Mouse (Mus musculus) kidney, embryonic 15.5 days (tissue): ENCODE measurements at regions not wholly inside any gene's neighbourhood (a gene's known extent, or its start where the extent isn't known, plus 50 kb on each side); places are given as distances from the start of the nearest gene placed in this dataset.

Experiments
- ATAC-seq: fragments of 200-750 bp; cut with Nextera tagmentation; replicated peaks from 2 replicates; pipeline ENCODE4 v1.8.0; 2017; ENCODE audit warnings: moderate TSS enrichment; ENCODE audit not compliant: low FRiP score
- H3K27ac ChIP-seq: fragments of 300-500 bp; sonication (generic); 2 replicates; pipeline ENCODE4 v1.5.1; 2015; ENCODE audit warnings: mild to moderate bottlenecking, inconsistent platforms
- H3K27me3 ChIP-seq: fragments of 300-500 bp; sonication (generic); 2 replicates; pipeline ENCODE4 v1.6.1; 2015; ENCODE audit warnings: inconsistent platforms
- H3K36me3 ChIP-seq: fragments of 300-500 bp; sonication (generic); 2 replicates; pipeline ENCODE4 v1.6.1; 2015; ENCODE audit warnings: inconsistent platforms
- H3K4me1 ChIP-seq: fragments of 300-500 bp; sonication (generic); 2 replicates; pipeline ENCODE4 v1.6.1; 2015; ENCODE audit warnings: inconsistent platforms
- H3K4me2 ChIP-seq: fragments of 300-500 bp; sonication (generic); 2 replicates; pipeline ENCODE4 v1.6.1; 2015; ENCODE audit warnings: moderate library complexity, mild to moderate bottlenecking, inconsistent platforms
- H3K4me3 ChIP-seq: fragments of 300-500 bp; sonication (generic); replicated peaks from 2 replicates; pipeline ENCODE4 v1.5.1; 2015; ENCODE audit warnings: mild to moderate bottlenecking, inconsistent platforms
- H3K9ac ChIP-seq: fragments of 300-500 bp; sonication (generic); 2 replicates; pipeline ENCODE4 v1.6.1; 2015; ENCODE audit warnings: mild to moderate bottlenecking, inconsistent platforms
- H3K9me3 ChIP-seq: fragments of 300-500 bp; sonication (generic); replicated peaks from 2 replicates; pipeline ENCODE4 v1.6.1; 2016; ENCODE audit warnings: inconsistent platforms
- WGBS: fragments of 180-500 bp; shearing (Covaris S2); methylation state at CpG from one replicate; pipeline ENCODE4 v1.1.7; 2015; ENCODE audit warnings: mixed read lengths; 5-methylcytosine and 5-hydroxymethylcytosine counted together

GRCm38 (mm10) chr2:34111286-34111685, 223.5 kb upstream of the Mvb12b start:
- Histone ChIP-seq H3K4me2 (no peak overlapping the region), H3K9me3 (no peaks in the 10 kb centered on the region), H3K4me1 (peaks cover 25% of the 10 kb centered on the region), H3K27ac (no peak overlapping the region), H3K9ac (no peak overlapping the region), H3K36me3 (no peaks in the 10 kb centered on the region), H3K4me3 (no peak overlapping the region), H3K27me3 (peaks cover 30% of the 10 kb centered on the region; the same call in 1 of the 2 replicates)
- 78% methylated on average over 3 of the region's 3 CpGs for WGBS
- no peak for ATAC-seq

GRCm38 (mm10) chr2:34110582-34110981, 222.8 kb upstream of the Mvb12b start:
- peaks cover 30% of the 10 kb centered on the region; the same call in 1 of the 2 replicates for H3K27me3 ChIP-seq
- no peak for ATAC-seq
- H3K27ac ChIP-seq, result no peak overlapping the region
- no peak overlapping the region for H3K4me3 ChIP-seq
- no peak overlapping the region for H3K4me2 ChIP-seq
- no peaks in the 10 kb centered on the region for H3K9me3 ChIP-seq
- no peaks in the 10 kb centered on the region for H3K36me3 ChIP-seq
- H3K9ac ChIP-seq, result no peak overlapping the region
- H3K4me1 ChIP-seq, result peaks cover 32% of the 10 kb centered on the region
- 83% methylated on average over 17 of the region's 17 CpGs for WGBS

DNA sequence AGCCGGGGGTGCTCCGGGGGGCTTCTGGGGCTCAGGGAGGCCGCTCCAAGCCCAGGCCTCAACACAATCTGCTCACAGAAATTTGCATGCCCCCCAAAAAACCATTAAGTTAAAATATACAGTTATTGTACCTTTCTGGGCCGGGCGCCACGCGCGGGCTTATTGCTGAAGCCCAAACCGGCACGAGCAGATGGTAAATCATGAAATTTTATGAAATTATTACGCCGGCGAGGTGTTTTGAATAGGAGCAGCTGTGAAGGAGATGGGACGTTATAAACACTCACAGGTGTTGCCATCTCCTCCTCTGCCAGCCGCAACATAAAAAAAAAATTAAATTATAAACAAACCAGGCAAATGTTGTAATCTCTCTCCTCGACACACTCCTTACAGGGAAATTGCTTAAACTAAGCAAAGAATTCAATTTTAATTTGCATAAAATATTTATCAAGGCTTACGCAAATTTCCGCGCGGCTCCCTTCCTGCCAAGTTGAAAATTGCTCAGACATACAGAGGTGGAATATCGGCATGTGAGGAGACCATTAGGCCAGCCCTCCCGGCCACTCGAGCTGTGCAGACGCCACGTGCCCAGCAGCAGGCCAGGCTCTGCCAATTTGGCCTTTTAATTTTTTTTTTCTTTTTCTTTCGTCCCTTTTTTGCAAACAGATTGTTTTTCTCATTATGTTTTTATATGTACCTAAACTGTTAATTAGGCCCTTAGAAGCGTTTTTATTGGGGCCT, 220.0 kb upstream of the Mvb12b start:
- Histone ChIP-seq H3K9me3 (no peaks in the 10 kb centered on the region), H3K27ac (no peak overlapping the region), H3K27me3 (peaks cover 32% of the 10 kb centered on the region; the same call in 1 of the 2 replicates), H3K9ac (no peak overlapping the region), H3K4me3 (no peak overlapping the region), H3K4me2 (no peak overlapping the region), H3K36me3 (no peaks in the 10 kb centered on the region), H3K4me1 (peaks cover 22% of the 10 kb centered on the region)
- no peak for ATAC-seq
- WGBS, result 62% methylated on average over 27 of the region's 27 CpGs

GRCm38 (mm10) chr2:34106837-34107565, 219.3 kb upstream of the Mvb12b start:
- Histone ChIP-seq H3K4me1 (peaks cover 22% of the 10 kb centered on the region), H3K4me2 (peak overlapping the region; percentile 51), H3K27me3 (peaks cover 32% of the 10 kb centered on the region; the same call in 1 of the 2 replicates), H3K36me3 (no peaks in the 10 kb centered on the region), H3K9ac (no peak overlapping the region), H3K9me3 (no peaks in the 10 kb centered on the region), H3K4me3 (peak overlapping the region; percentile 20), H3K27ac (no peak overlapping the region)
- 0 out of 2 replicates have a peak, but pooled peaks have one; percentile 12 for ATAC-seq
- WGBS, result 20% methylated on average over 15 of the region's 15 CpGs

DNA sequence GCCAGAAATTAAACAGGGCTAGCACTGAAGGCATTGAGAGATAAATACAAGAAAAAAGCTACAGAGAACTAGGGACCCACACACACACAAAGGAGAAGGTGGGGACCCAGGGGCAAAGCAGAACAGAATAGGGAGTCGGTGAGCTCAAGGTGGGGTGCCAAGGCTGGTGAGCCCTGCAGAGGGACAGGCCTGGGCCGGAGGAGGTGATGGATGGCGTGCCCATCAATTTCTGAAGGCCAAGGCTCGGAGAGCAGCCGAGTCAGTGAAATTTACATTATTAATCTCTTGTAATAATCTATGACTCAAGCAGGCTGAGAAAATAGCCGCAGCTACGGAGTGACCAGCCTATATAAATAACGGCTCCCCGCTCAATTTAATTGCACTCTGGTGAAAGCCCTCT, 218.5 kb upstream of the Mvb12b start:
- H3K27me3 ChIP-seq, result peaks cover 28% of the 10 kb centered on the region; the same call in 1 of the 2 replicates
- H3K9me3 ChIP-seq, result no peaks in the 10 kb centered on the region
- 0 out of 2 replicates have a peak, but pooled peaks have one; percentile 31 for ATAC-seq
- 17% methylated on average over 9 of the region's 9 CpGs for WGBS
- peaks cover 22% of the 10 kb centered on the region for H3K4me1 ChIP-seq
- H3K36me3 ChIP-seq, result no peaks in the 10 kb centered on the region
- no peak overlapping the region for H3K9ac ChIP-seq
- H3K4me3 ChIP-seq, result peak overlapping the region; percentile 20
- peak overlapping the region; percentile 51 for H3K4me2 ChIP-seq
- no peak overlapping the region for H3K27ac ChIP-seq

- Histone ChIP-seq H3K4me1 (peaks cover 22% of the 10 kb centered on the region), H3K9me3 (no peaks in the 10 kb centered on the region), H3K27ac (no peak overlapping the region), H3K4me2 (no peak overlapping the region), H3K9ac (no peak overlapping the region), H3K27me3 (peaks cover 20% of the 10 kb centered on the region; the same call in 1 of the 2 replicates), H3K4me3 (no peak overlapping the region), H3K36me3 (no peaks in the 10 kb centered on the region)
- ATAC-seq, result peak; percentile 45; the same call in 1 of the 2 replicates
- WGBS, result 35% methylated on average over 13 of the region's 13 CpGs
Observed at GRCm38 (mm10) chr2:34105271-34106051, 217.7 kb upstream of the Mvb12b start.

DNA sequence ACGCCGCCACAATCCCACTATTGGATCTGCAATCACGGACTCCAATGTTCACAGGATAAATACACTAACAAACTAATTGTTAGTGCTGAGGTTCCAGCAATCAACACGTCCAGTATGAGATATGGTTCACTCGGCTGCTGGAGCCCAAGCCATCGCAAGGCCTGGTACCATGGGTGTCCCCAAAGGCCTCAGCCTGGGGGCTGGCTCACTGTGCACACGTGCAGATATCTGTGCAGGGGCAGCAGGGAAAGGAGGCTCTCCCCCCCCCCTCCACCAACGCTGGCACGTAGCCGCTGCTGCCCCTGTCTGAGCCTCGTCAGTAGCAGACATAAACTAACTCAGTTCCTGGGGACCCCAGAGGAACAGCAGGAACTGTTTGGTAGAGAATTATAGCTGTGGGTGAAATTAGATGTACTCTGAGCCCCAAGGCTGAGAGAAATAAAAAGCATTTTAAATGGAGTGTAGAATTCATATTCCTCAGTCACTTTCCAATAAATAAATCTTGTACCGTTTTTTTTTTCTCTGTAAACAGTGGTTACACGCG, 210.3 kb upstream of the Mvb12b start:
- Histone ChIP-seq H3K27ac (no peak overlapping the region), H3K4me3 (no peak overlapping the region), H3K4me2 (no peak overlapping the region), H3K4me1 (peaks cover 2% of the 10 kb centered on the region; the same call in 1 of the 2 replicates), H3K27me3 (no peaks in the 10 kb centered on the region), H3K9ac (no peak overlapping the region), H3K9me3 (no peaks in the 10 kb centered on the region), H3K36me3 (no peaks in the 10 kb centered on the region)
- no peak for ATAC-seq
- 58% methylated on average over 14 of the region's 14 CpGs for WGBS

- H3K4me1 ChIP-seq, result peaks cover 2% of the 10 kb centered on the region; the same call in 1 of the 2 replicates
- H3K4me3 ChIP-seq, result no peak overlapping the region
- no peak for ATAC-seq
- no peaks in the 10 kb centered on the region for H3K36me3 ChIP-seq
- no peak overlapping the region for H3K4me2 ChIP-seq
- no peak overlapping the region for H3K9ac ChIP-seq
- no peak overlapping the region for H3K27ac ChIP-seq
- no peaks in the 10 kb centered on the region for H3K9me3 ChIP-seq
- H3K27me3 ChIP-seq, result no peaks in the 10 kb centered on the region
Observed at GRCm38 (mm10) chr2:34096561-34096960, 208.8 kb upstream of the Mvb12b start.

DNA sequence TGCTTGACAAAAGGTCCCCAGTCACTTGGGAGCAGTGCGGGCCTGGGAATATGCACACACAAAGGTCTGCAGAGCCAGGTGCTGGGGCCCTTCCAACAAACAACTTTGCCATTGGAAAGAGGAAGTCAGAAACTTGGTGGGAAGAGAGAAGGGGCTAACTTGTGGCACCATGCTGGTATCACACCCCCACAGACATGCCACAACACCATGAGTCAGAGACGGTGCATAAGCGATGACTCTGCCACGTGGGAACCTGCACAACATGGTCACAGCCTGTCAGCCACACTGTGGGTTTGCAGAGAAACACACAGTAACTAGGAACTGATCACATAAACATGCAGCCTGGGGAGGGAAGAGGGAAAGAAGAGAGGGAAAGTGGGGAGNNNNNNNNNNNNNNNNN, 201.1 kb upstream of the Mvb12b start:
- Histone ChIP-seq H3K27ac (no peak overlapping the region), H3K4me1 (no peaks in the 10 kb centered on the region), H3K4me3 (no peak overlapping the region), H3K27me3 (no peaks in the 10 kb centered on the region), H3K36me3 (no peaks in the 10 kb centered on the region), H3K4me2 (no peak overlapping the region), H3K9me3 (no peaks in the 10 kb centered on the region), H3K9ac (no peak overlapping the region)
- WGBS, result 62% methylated on average over 4 of the region's 4 CpGs
- ATAC-seq, result no peak

- Histone ChIP-seq H3K4me3 (no peak overlapping the region), H3K9me3 (no peaks in the 10 kb centered on the region), H3K4me2 (no peak overlapping the region), H3K27me3 (no peaks in the 10 kb centered on the region), H3K9ac (no peak overlapping the region), H3K36me3 (no peaks in the 10 kb centered on the region), H3K4me1 (no peaks in the 10 kb centered on the region), H3K27ac (no peak overlapping the region)
- ATAC-seq, result no peak
- WGBS, result 87% methylated on average over 3 of the region's 3 CpGs
Observed at GRCm38 (mm10) chr2:34086130-34086529, 198.4 kb upstream of the Mvb12b start.

GRCm38 (mm10) chr2:34084513-34084912, 196.8 kb upstream of the Mvb12b start:
- H3K9me3 ChIP-seq, result no peaks in the 10 kb centered on the region
- H3K9ac ChIP-seq, result no peak overlapping the region
- WGBS, result 83% methylated on average over 1 of the region's 1 CpGs
- no peak overlapping the region for H3K4me2 ChIP-seq
- peaks cover 6% of the 10 kb centered on the region for H3K4me1 ChIP-seq
- H3K36me3 ChIP-seq, result no peaks in the 10 kb centered on the region
- no peak overlapping the region for H3K27ac ChIP-seq
- ATAC-seq, result no peak
- H3K27me3 ChIP-seq, result no peaks in the 10 kb centered on the region
- H3K4me3 ChIP-seq, result no peak overlapping the region
